Mouse (Mus musculus): ENCODE results near the gene Tal1.

Tal1 gene

DNA sequence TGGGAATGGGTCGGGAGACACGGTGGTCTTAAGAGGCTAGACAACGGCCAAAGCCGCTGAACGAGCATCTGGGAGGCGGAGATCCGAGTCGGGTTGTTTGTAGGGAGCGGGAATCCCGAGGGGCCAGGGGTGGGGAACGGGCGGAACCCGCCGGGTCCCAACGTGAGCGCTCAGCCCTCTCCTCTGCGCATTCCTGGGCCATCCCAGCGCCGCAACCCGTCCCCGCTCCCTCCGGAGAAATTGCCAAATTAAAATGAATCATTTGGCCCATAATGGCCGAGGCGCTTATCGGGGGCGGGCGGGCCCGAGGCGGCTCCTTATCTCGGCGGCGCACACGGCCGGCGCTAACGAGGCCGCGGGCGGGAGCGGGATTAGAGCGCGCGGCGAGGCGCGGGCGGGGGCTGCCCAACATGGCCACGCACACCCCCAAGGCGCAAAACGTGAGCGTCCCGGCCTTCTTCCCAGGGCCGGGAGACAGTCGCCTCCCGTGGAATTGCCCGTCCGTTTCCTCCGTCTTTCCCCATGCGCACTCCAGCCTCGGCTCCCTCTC is at the start of gene Tal1:
Tal1 (plus strand) TSS at position 56 of the 550 bp plus-strand sequence.
- no peak for DNase-seq (ENCODE audit: low spot score in 2 of 2)

DNA sequence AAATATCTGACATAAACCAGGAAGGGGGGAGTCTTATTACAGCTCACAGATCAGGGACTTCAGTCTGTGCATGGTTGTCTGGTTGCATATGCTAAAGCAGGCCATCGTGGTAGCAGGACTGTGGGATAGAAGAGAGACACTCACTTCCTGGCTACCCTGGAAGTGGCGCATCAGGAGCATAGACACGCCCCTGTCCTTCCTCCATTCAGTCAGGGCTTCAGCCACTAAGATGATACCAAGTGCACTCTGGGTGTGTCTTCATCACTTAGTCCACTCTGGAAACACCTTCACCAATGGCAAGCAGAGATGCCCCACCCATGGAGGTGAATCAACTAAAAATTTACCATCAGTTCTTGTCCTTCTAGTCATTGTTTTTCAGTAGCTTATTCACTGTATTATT is 42.0 kb upstream of the Tal1 start:
- DNase-seq (ENCODE audit: low spot score in 2 of 2) = no peak

DNA sequence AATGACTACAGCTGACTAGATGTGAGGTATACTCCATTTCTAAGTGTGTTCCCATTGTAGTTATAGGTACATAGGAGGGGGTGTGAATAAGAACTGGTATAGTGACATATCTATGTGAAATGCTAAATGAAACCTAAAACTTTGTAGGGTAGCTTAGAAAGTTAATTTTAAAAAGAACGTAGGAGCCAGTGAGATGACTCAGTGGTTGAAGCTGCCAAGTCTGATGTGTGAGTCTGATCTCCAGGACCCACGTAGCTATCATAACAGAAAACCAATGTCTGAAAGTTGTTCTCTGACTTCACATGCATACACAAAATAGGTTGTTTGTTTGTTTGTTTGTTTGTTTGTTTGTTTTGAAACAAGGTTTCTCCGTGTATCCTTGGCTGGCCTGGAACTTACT is 36.2 kb upstream of the Tal1 start:
- DNase-seq (ENCODE audit: low spot score in 2 of 2) = no peak

DNA sequence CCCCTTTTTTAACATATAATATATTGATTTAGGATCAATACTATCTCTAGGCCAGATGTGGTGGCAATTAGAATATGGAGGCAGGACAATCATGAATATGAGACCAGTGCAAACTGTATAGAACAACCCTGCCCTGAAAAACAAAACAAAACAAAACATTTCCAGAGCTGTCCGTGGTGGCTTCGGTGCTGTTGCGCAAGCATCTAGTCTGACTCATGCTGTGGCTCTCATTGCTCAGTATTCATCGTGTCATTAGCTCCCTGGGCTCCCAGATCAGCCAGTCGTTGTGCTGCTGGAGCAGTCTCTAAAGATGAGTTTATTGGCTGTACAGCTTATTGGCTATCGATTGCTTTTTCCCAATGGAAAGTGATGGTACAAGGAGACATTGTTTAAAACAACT is 21.2 kb upstream of the Tal1 start:
- no peak for DNase-seq (ENCODE audit: low spot score in 2 of 2)

DNA sequence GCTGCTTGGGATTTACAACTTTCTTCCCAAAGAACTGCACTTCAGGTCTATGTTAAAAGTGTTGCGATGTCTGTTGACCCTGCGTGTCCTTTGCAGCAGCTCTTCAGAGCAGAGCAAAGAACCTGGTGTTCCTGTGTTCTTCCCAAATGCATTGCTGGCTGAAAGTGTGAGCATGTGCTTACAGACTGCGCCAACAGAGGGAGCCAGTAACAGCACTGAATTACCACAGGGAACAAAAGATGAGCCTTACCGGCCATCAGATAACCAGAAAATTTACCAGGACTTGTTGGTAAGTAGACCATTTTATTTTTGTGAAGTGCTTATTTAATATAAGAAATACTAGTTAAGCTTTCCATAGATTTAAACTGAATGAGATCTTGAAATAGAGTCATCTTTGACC is 18.0 kb upstream of the Tal1 start:
- DNase-seq (ENCODE audit: low spot score in 2 of 2) = no peak

DNA sequence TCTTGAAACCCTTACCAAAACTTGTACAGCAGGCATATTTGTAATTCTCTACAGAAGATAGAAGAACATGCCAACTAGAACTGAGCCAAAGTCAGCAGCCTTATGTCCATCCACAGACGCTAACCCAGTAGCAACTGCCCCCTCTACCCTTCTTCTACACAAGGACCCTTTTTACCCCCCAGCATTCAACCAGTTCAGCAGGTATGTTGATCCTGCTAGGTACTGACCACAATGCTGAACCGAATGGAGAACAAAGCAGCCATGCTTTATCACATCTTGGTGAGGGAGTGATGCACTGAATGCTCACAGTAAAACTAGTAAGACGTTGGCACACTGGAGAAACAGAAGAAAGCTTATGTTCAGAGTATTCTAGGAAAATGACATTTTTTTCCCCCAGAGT is 10.6 kb upstream of the Tal1 start:
- no peak for DNase-seq (ENCODE audit: low spot score in 2 of 2)

DNA sequence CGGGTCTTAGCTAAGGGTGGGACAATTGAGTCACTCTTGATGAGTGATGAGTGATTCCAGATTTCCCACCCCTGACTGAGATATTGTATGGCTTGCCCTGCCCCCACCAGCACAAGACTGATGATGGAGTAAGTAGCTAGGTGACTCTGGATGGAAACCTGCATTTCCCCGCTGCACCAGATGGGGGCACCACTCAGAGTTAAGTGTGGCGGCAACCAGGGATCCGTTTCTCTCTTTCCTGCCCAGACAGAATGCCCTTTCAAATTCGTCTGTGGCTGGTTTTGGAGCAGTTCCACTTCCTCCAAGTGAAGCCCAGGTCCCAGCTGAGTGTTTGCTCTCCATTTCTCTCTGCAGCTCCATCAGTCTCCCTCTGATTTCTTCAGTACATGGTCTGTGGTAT is 8.5 kb upstream of the Tal1 start:
- peak in 1 of 2 experiments; percentile 44 for DNase-seq (ENCODE audit: low spot score in 2 of 2)

DNA sequence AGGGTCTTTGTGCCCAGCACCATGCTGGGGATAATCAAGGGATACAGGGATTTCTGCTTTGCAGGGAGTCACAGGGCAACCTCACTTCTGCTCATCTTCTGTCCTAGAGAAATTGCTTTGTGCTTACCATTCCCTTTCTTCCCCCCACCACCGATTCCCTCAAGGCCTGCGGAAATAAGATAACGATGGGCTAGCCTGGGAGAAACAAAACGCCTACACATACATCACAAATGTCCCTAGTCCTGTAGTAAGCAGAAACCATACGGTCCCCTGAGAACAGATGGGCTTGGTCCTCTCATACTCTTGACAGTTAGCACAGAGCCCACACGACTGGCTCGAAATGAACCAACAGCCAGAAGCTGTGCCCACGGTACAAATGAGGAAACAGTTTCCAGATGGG is 8.0 kb upstream of the Tal1 start:
- no peak for DNase-seq (ENCODE audit: low spot score in 2 of 2)

DNA sequence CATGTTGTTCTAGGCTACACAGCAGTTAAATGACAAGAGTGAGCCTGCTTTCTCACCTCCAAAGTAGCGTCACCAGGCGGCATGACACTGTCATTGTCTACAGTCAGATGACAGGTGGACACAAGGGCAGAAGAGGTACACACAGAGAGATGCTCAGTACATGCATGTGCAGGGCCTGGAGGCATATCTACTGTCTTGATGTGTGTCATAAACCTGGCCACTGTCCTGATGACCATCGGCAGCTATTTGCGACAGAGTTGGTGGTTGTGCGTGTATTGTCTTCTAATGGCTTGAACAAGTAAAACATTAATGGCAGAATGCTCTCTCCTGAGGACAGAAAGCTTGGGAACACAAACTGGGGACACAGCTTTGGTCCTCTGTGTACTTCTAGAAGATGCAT is 5.0 kb upstream of the Tal1 start:
- no peak for DNase-seq (ENCODE audit: low spot score in 2 of 2)

DNA sequence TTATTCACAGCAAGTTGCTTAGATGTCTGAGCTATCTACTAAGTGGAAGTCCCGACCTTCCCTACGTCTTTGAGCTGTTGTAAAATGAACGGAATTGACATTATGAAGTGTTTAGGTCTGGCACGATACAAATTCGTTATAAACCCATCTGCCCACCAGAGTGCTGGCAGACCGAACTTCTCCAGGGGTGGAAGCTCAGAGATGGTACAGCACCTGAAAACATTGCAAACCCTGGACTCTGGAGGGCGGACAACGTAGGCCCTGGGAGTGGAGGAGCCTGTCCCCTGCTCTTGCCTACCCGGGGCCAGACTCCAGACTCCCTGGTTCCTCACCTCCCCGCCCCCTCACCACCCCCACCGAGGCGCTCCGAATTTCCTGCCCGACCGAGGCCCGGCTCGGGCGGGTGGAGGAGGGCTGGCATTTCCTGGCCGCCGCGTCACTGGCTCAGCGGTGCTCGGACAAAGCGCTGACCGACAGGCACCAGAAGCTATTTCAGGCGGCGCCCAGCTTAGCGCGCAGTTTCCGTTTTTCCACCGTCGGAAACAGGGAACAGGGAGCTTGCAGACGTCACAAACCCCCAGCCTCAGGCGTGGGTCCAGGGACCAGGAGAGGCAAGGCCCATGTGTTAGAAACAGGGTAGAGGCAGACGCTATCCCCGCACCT is 3.8 kb upstream of the Tal1 start:
- DNase-seq (ENCODE audit: low spot score in 2 of 2) = no peak

DNA sequence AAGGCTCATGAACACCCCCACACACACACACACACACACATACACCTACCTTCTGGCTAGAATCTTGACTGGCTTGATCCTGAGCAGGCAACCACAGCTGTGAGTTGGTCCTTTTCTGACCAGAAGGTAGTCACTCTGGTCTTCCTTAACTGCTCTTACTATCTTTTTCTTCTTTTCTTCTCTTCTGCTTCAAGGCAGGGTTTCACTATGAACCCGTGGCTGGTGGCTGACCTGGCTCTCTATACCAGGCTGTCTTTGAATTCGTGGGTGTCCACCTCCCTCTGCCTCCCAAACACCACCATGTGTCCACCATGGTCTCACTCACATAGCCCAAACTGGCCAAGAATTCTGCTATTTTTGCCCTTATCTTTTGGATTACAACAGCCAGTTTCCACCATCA is 1.2 kb upstream of the Tal1 start:
- no peak for DNase-seq (ENCODE audit: low spot score in 2 of 2)

DNA sequence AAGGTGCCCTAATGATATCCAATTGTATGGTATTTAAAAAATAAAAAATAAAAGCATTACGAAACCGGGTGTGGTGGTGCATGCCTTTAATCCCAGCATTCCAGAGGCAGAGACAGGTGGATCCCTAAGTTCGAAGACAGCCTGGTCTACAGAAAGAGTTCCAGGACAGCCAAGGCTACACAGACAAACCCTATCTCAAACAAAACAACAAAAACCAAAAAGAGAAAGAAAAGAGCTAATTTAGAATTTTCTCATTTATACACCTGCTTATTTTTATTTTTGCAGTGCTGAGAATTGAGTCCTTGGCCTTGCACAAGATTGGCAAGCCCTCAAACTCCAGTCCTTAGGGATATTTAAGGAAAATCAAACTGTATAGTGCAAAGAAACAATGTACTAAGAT is 535 bp upstream of the Tal1 start:
- DNase-seq (ENCODE audit: low spot score in 2 of 2) = no peak

DNA sequence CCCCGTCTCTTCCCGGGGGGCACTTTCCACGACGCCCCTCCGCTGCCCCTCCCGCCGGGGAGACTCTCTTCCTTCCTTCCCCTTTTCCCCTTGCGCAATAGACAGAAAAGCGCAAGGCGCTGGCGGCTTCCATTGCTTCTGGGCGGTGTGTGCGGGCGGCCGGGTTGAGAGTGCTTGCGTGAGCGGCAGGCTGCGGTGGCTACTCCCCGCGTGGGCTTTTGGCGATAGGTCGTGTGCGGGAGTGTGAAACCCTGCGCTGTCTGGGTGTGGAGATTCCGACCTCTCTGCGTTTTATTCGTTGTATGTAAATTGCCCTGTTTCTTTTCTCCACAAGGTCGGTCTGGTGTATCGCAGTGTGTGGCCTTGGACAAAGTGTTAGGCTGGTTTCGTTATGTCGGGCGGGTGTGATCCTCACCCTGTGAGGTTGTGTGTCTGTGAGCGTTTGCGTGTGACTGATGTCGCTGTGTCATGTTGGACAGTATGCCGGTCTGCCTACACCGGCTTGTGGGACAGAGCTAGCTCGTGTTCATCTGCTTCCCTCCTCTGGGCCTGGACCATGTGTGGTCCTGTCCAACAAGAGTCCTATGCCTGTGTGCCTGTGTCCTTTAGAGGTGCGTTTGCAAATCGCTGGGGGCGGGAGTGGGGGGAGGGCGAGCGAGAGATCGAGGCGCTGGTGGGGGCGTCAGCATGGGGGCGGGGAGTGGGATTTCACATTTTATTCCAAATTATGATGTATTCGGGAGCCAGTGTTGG is 871 bp downstream of the Tal1 start:
- DNase-seq (ENCODE audit: low spot score in 2 of 2) = peak; percentile 31 to 39

DNA sequence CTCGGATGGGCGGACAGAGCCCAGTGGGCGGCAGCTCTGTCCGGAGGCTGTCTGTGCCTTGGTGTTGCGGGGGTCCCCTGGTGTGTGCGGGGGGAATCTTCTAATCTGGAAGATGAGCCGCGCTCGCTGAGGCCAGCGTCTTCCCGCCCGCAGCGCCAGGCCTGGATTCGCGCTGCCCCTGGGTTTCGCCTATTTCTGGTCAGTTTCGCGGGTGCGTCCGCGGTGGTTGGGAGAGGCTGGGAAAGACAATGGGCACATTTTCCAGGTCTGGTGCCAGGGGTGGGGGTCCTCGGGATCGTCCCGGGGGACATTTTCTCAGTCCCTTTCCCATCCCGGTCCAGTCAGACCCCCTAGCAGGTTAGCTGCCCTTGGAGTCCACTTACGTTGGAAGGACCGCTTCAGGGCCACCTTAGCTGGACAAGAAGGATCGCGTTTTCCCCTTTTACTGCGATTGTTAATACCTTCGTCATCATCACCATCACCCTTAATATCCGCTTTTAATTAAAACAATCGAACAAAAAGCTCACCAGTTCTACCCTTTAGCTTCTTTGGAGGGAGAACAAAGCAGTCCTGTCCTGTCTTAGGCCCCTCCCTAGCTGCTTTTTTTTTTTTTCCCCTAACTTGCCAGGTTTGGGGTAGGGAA is 1.6 kb downstream of the Tal1 start:
- no peak for DNase-seq (ENCODE audit: low spot score in 2 of 2)

DNA sequence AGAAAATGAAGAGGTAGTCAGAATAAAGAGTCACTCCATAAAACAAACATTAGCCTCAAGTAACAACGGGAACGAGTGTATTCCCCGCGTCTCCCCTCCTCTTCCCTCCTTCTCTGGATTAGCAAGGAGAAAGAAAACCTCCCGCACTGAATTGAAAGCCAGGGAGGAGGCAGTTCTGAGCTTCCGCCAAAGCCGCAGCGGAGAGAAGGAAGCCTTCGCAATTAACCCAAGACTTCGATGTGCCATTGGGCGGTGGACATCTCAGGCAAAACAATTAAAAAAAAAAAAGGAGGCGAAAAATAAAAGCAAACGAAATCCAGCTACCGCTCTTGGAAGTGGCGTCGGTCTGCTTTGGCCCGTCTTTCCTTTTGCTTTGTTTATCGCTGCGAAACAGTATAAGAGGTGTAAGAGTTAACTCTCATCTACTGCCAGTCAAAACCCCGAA is 2.1 kb downstream of the Tal1 start:
- no peak for DNase-seq (ENCODE audit: low spot score in 2 of 2)

DNA sequence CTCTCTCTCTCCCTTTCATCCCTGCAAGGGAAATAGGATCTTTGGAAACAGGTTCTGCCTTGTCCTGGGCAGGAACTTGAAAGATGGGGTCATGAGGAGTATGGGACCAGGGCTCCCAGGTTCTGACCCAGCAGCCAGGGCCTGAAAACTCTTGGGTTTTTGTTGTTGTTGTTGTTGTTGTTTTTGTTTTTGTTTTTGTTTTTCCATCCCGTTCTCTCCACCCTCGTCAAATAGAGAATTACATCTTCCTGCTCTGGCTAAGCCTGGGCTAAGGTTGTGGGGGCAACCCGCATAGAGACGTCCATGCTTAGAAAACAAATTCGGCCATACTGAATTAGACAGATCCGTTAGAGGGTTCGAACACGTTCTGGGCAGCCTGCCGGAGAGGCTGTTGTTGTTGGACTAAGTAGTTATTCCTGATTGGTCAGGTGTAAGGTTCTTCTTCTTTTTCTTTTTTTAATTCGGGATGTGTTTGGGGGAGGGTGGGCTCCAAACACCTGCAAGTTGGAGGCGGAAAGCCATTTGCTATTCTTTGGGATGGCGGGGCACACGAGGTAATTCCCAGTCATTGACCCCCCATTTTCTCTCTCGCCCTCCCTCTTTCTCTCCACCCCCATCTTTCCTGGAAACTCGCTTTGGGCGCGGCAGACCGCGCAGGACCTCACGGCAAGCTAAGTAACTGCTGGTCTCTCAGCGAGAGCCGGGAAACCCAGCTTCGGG is 2.8 kb downstream of the Tal1 start:
- no peak for DNase-seq (ENCODE audit: low spot score in 2 of 2)

DNA sequence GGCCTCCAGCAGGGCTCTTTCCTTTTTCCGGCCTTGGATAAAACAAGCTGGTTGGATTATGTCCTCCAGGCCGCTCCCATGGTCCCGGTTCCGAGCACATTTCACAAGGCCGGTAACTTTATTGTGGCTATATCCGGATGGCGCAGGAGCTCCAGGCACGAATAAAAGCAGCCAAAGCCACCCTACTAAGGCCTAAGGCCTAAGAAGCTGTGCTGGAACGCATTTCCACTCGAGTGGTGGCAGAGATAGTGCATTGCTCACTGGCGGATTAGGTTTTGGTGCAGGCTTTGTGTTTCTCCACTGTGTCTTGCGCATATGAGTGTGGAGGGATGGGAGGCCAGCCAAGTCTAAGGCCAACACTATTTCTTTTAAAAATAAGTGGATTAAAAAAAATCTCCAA is 3.6 kb downstream of the Tal1 start:
- DNase-seq (ENCODE audit: low spot score in 2 of 2) = no peak

DNA sequence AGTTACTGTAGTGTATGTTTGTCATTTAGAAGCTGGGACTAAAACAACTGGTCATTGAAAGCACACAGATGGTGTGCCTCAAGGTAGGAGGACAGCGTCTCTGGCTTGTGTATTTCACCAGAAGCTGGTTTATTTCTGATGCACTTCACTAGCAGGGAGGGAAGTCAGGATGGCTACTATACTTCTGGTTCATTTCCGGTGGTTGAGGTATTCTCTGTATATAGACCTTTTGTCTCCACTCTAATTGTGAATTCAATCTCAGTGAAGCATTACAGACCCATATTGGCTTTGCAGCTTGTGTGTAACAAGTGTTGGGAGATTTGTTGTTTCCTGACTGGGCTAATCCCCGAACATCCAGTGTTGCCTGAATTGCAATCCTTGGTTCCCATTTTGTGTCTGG is 4.5 kb downstream of the Tal1 start:
- no peak for DNase-seq (ENCODE audit: low spot score in 2 of 2)

DNA sequence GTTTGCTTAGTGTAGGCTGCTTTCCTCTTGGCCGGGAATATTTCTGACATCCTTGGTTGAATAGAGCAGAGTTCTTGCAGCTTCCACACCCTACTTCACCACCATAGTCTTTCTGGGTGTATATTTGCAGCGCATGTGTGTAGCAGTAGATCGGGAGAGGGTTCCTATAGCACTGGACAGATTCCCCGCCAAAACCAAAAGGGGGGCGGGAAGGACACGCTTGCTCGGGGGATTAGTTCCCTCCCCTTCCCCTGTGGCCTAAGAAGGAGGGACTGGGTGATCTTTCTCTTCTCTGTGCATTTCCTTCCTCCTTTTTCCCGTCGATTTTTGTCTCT is 6.3 kb downstream of the Tal1 start:
- DNase-seq (ENCODE audit: low spot score in 2 of 2) = no peak

DNA sequence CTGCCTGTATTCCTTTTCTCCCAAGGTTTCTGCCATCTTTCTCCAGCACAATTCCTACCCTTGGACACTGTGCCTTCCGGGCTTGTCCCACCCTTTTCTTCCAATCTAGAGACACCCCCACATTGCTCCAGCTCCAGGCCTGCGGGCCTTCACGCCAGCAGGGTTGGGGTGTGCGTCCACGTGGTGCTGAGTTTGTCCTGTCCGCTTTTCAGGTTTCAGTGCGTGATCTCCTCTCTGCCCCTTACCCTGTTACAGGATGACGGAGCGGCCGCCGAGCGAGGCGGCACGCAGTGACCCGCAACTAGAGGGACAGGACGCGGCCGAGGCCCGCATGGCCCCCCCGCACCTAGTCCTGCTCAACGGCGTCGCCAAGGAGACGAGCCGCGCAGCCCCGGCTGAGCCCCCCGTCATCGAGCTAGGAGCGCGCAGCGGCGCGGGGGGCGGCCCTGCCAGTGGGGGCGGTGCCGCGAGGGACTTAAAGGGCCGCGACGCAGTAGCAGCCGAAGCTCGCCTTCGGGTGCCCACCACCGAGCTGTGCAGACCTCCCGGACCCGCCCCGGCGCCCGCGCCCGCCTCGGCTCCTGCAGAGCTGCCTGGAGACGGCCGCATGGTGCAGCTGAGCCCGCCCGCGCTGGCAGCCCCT is 6.8 kb downstream of the Tal1 start:
- DNase-seq (ENCODE audit: low spot score in 2 of 2) = no peak

DNA sequence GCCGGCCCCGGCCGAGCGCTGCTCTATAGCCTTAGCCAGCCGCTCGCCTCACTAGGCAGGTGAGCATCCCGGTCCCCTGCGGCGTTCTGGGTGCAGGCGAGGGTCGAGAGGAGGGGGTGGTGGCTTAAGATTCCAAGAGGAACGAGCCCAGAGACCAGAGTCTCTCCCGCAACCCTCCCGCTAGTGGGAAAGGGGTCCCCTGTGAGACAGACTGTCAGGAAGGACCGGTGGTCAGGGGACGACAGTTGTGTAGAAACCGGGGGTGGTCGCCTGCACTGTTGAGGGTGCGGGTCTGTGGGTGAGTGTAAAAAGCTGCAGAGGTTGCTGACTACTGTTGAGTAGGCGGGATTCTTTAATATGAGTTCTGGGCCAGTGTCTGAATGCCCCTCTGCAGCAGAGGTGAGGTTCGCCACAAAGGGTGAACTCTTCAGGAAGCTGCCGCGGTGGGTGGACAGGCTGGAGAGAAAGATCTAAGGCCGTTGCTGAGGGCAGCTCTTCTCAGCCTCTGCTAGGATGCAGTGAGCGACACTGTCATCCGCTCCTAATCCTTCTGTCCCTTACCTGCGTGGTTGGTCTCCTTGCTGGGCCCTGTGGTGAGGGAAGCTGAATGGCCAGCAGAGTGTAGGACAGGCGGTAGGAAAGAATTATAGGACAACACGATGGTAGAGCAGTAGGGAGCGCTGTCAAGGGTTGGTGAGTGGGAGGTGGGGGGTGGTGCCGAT is 7.5 kb downstream of the Tal1 start:
- no peak for DNase-seq (ENCODE audit: low spot score in 2 of 2)

Measured in frontal cortex, postnatal 25 days (tissue).